Mouse (Mus musculus) macrophage (primary cell): ENCODE results near the gene Ubald2. TPM values are rescaled to one million over a fixed set of nuclear protein-coding genes. Genes with fewer than 3 reads are reported as not detected.
"Not testable (repeated sequence)": the region's sequence is repeated elsewhere in the genome, so short reads cannot be mapped to it uniquely, and the experiment has no call there.

Experiments used
- H3K27ac ChIP-seq: fragments of 350-480 bp; formaldehyde crosslinking; 2 replicates; pipeline ENCODE4 v1.9.0; 2021
- H3K36me3 ChIP-seq: fragments of 350-480 bp; formaldehyde crosslinking; 2 replicates; pipeline ENCODE4 v1.9.0; 2021; ENCODE audit errors: inconsistent target
- H3K4me3 ChIP-seq: fragments of 350-480 bp; formaldehyde crosslinking; 2 replicates; pipeline ENCODE4 v1.9.0; 2021; ENCODE audit errors: inconsistent target
- H3K79me2 ChIP-seq: fragments of 350-480 bp; formaldehyde crosslinking; 2 replicates; pipeline ENCODE4 v1.9.0; 2021; ENCODE audit errors: inconsistent target
- WGBS: methylation state at CpG from one replicate; pipeline ENCODE4 v1.1.7; 2026; ENCODE audit warnings: inconsistent platforms; ENCODE audit not compliant: missing documents; 5-methylcytosine and 5-hydroxymethylcytosine counted together
- polyA plus RNA-seq: library from polyadenylated mRNA; stranded (reverse); fragments of 250-400 nt; gene quantifications from 3 replicates; pipeline ENCODE4 v1.2.4, GENCODE M21; 2018; ENCODE audit warnings: inconsistent platforms

Ubald2 gene
- polyA plus RNA-seq, 1 experiment from 2014 or later, result 18.0 TPM

GRCm38 (mm10) chr11:116409008-116409407 lies 24.9 kb upstream of the Ubald2 start:
- Histone ChIP-seq H3K27ac (peak overlapping the region; percentile 48), H3K4me3 (no peak overlapping the region), H3K79me2 (peaks cover 51% of the 10 kb centered on the region), H3K36me3 (no peaks in the 10 kb centered on the region)
- 93% methylated on average over 3 of the region's 3 CpGs for WGBS

- H3K27ac ChIP-seq, H3K36me3 ChIP-seq, H3K4me3 ChIP-seq: not testable (repeated sequence)
- peaks cover 51% of the 10 kb centered on the region for H3K79me2 ChIP-seq
- WGBS, result 100% methylated on average over 1 of the region's 4 CpGs
Measured at GRCm38 (mm10) chr11:116410415-116410814, 23.5 kb upstream of the Ubald2 start.

GRCm38 (mm10) chr11:116411582-116411981 lies 22.3 kb upstream of the Ubald2 start:
- 85% methylated on average over 6 of the region's 6 CpGs for WGBS
- H3K27ac ChIP-seq, result no peak overlapping the region

GRCm38 (mm10) chr11:116412028-116412827 lies 21.7 kb upstream of the Ubald2 start:
- no peaks in the 10 kb centered on the region for H3K36me3 ChIP-seq
- 2% methylated on average over 49 of the region's 76 CpGs for WGBS
- peaks cover 50% of the 10 kb centered on the region for H3K79me2 ChIP-seq
- H3K27ac ChIP-seq, result no peak overlapping the region
- peak overlapping the region; percentile 43 for H3K4me3 ChIP-seq

More at GRCm38 (mm10) chr11:116411582-116411981, 22.3 kb upstream of the Ubald2 start:
- Histone ChIP-seq H3K4me3 (peak overlapping the region; percentile 43), H3K79me2 (peaks cover 51% of the 10 kb centered on the region), H3K36me3 (no peaks in the 10 kb centered on the region)

- 3% methylated on average over 69 of the region's 82 CpGs for WGBS
- peak within 1 kb of the TSS; percentile 43 for H3K4me3 ChIP-seq
- no peak within 1 kb of the TSS for H3K27ac ChIP-seq
- H3K36me3 ChIP-seq, result no peaks in the 10 kb centered on the region
- H3K79me2 ChIP-seq, result peaks cover 42% of the 10 kb centered on the region
Measured at GRCm38 (mm10) chr11:116412904-116413630, 20.8 kb upstream of the Ubald2 start, which contains the start of gene Rnf157. TSS of gene Rnf157 (minus strand) at chr11:116413032.

- Histone ChIP-seq H3K4me3 (no peak overlapping the region), H3K79me2 (peaks cover 36% of the 10 kb centered on the region), H3K36me3 (no peaks in the 10 kb centered on the region), H3K27ac (no peak overlapping the region)
- WGBS, result 61% methylated on average over 3 of the region's 4 CpGs
Measured at GRCm38 (mm10) chr11:116413631-116414022, 20.3 kb upstream of the Ubald2 start.

- 85% methylated on average over 6 of the region's 6 CpGs for WGBS
- Histone ChIP-seq H3K79me2 (peaks cover 9% of the 10 kb centered on the region), H3K27ac (no peak overlapping the region), H3K4me3 (no peak overlapping the region), H3K36me3 (no peaks in the 10 kb centered on the region)
Measured at GRCm38 (mm10) chr11:116416196-116416943, 17.5 kb upstream of the Ubald2 start.

GRCm38 (mm10) chr11:116417054-116417453 lies 16.8 kb upstream of the Ubald2 start:
- WGBS, result 92% methylated on average over 5 of the region's 5 CpGs
- H3K27ac ChIP-seq, result no peak overlapping the region
- H3K36me3 ChIP-seq, result no peaks in the 10 kb centered on the region
- H3K79me2 ChIP-seq, result peaks cover 2% of the 10 kb centered on the region
- H3K4me3 ChIP-seq, result no peak overlapping the region

- Histone ChIP-seq H3K4me3 (no peak overlapping the region), H3K79me2 (no peaks in the 10 kb centered on the region), H3K36me3 (no peaks in the 10 kb centered on the region), H3K27ac (peak overlapping the region; percentile 28)
- 13% methylated on average over 2 of the region's 2 CpGs for WGBS
Measured at GRCm38 (mm10) chr11:116418194-116418840, 15.6 kb upstream of the Ubald2 start.

- 26% methylated on average over 6 of the region's 6 CpGs for WGBS
- no peaks in the 10 kb centered on the region for H3K36me3 ChIP-seq
- no peaks in the 10 kb centered on the region for H3K79me2 ChIP-seq
- no peak overlapping the region for H3K4me3 ChIP-seq
- peak overlapping the region; percentile 28 for H3K27ac ChIP-seq
Measured at GRCm38 (mm10) chr11:116418841-116419462, 14.9 kb upstream of the Ubald2 start.

GRCm38 (mm10) chr11:116421102-116421501 lies 12.8 kb upstream of the Ubald2 start:
- Histone ChIP-seq H3K36me3 (no peaks in the 10 kb centered on the region), H3K27ac (no peak overlapping the region), H3K4me3 (no peak overlapping the region), H3K79me2 (no peaks in the 10 kb centered on the region)
- 85% methylated on average over 6 of the region's 6 CpGs for WGBS

- Histone ChIP-seq H3K4me3 (no peak overlapping the region), H3K79me2 (no peaks in the 10 kb centered on the region), H3K36me3 (no peaks in the 10 kb centered on the region), H3K27ac (no peak overlapping the region)
- 97% methylated on average over 2 of the region's 2 CpGs for WGBS
Measured at GRCm38 (mm10) chr11:116422562-116422961, 11.3 kb upstream of the Ubald2 start.

GRCm38 (mm10) chr11:116423214-116423613 lies 10.7 kb upstream of the Ubald2 start:
- 78% methylated on average over 6 of the region's 6 CpGs for WGBS
- H3K4me3 ChIP-seq, result no peak overlapping the region
- H3K27ac ChIP-seq, result peak overlapping the region; percentile 87
- no peaks in the 10 kb centered on the region for H3K36me3 ChIP-seq
- H3K79me2 ChIP-seq, result no peaks in the 10 kb centered on the region
